Mouse (Mus musculus) stomach, postnatal 0 days (tissue): ENCODE measurements around the gene Kif26b. TPM values are rescaled to one million over a fixed set of nuclear protein-coding genes. Genes with fewer than 3 reads are reported as not detected.
A peak's percentile ranks its signal among the peaks of the same experiment; 100 is the strongest.

ENCODE experiments used
- ATAC-seq: fragments of 200-750 bp; cut with Nextera tagmentation; 2 replicates; pipeline ENCODE4 v1.8.0; 2017; ENCODE audit not compliant: low FRiP score, low TSS enrichment
- DNase-seq: peaks from one replicate; pipeline ENCODE4 v3.0.0-alpha.2; 2016; ENCODE audit warnings: low spot score
- H3K27ac ChIP-seq: fragments of 300-500 bp; sonication (generic); replicated peaks from 2 replicates; pipeline ENCODE4 v1.5.1; 2014; ENCODE audit warnings: mild to moderate bottlenecking, control low read depth
- H3K27me3 ChIP-seq: fragments of 300-500 bp; sonication (generic); 2 replicates; pipeline ENCODE4 v1.6.1; 2014; ENCODE audit warnings: low read length; ENCODE audit not compliant: control insufficient read depth, insufficient read depth
- H3K36me3 ChIP-seq: fragments of 300-500 bp; sonication (generic); 2 replicates; pipeline ENCODE4 v1.6.1; 2014; ENCODE audit warnings: low read length, mixed read lengths; ENCODE audit not compliant: control insufficient read depth, insufficient read depth
- H3K4me1 ChIP-seq: fragments of 300-500 bp; sonication (generic); replicated peaks from 2 replicates; pipeline ENCODE4 v1.6.1; 2014; ENCODE audit warnings: antibody characterized with exemption; ENCODE audit not compliant: control insufficient read depth, insufficient read depth
- H3K4me2 ChIP-seq: fragments of 300-500 bp; sonication (generic); replicated peaks from 2 replicates; pipeline ENCODE4 v1.6.1; 2014; ENCODE audit warnings: low read depth, mild to moderate bottlenecking, control low read depth, moderate library complexity
- H3K4me3 ChIP-seq: fragments of 300-500 bp; sonication (generic); 2 replicates; pipeline ENCODE4 v1.5.1; 2014; ENCODE audit warnings: low read depth, low read length, control low read depth
- H3K9ac ChIP-seq: fragments of 300-500 bp; sonication (generic); 2 replicates; pipeline ENCODE4 v1.6.1; 2014; ENCODE audit warnings: mild to moderate bottlenecking, low read length, control low read depth, mixed read lengths
- H3K9me3 ChIP-seq: fragments of 300-500 bp; sonication (generic); 2 replicates; pipeline ENCODE4 v1.6.1; 2016; ENCODE audit warnings: low read length; ENCODE audit not compliant: control insufficient read depth
- CTCF ChIP-seq: IDR thresholded peaks from 2 replicates; pipeline ENCODE4 v1.5.1; 2016; ENCODE audit warnings: antibody characterized with exemption, low read depth, mild to moderate bottlenecking, moderate library complexity
- EP300 ChIP-seq: optimal IDR thresholded peaks from 2 replicates; pipeline ENCODE3; 2016; ENCODE audit warnings: antibody characterized with exemption
- WGBS: fragments of 180-500 bp; shearing (Covaris S2); extraction: QIAGEN DNeasy Blood & Tissue Kit; methylation state at CpG from one replicate; pipeline ENCODE4 v1.1.7; 2014; 5-methylcytosine and 5-hydroxymethylcytosine counted together
- polyA plus RNA-seq: library from polyadenylated mRNA; unstranded; fragments of >200 nt; fragmentation: Nextera tagmentation; extraction: Ambion mirVana; gene quantifications from 2 replicates; pipeline ENCODE4 v1.2.1, GENCODE M21; 2015

Gene Kif26b
- polyA plus RNA-seq, 1 experiment from 2014 or later = 0.69 TPM

GRCm38 (mm10) chr1:178844839-178845238 lies 315.9 kb downstream of the Kif26b start:
- DNase-seq (no peak), ATAC-seq (no peak)
- Histone ChIP-seq H3K9me3 (no peaks in the 10 kb centered on the region), H3K27me3 (no peaks in the 10 kb centered on the region), H3K4me1 (no peaks in the 10 kb centered on the region), H3K9ac (no peak overlapping the region), H3K4me3 (no peak overlapping the region), H3K27ac (no peak overlapping the region), H3K36me3 (no peaks in the 10 kb centered on the region), H3K4me2 (no peak overlapping the region)
- WGBS = 82% methylated on average over 6 of the region's 6 CpGs
- TF ChIP-seq EP300 (no peak), CTCF (no peak)

GRCm38 (mm10) chr1:178847569-178847968 lies 318.6 kb downstream of the Kif26b start:
- H3K27me3 ChIP-seq = no peaks in the 10 kb centered on the region
- H3K9ac ChIP-seq = no peak overlapping the region
- 62% methylated on average over 5 of the region's 5 CpGs for WGBS
- no peak overlapping the region for H3K27ac ChIP-seq
- no peak for ATAC-seq
- TF ChIP-seq EP300 (no peak), CTCF (no peak)
- no peak for DNase-seq
- no peaks in the 10 kb centered on the region for H3K36me3 ChIP-seq
- no peaks in the 10 kb centered on the region for H3K4me1 ChIP-seq
- H3K9me3 ChIP-seq = no peaks in the 10 kb centered on the region
- H3K4me2 ChIP-seq = no peak overlapping the region
- no peak overlapping the region for H3K4me3 ChIP-seq

GRCm38 (mm10) chr1:178848380-178849106 lies 319.6 kb downstream of the Kif26b start:
- DNase-seq = no peak
- TF ChIP-seq CTCF (no peak), EP300 (no peak)
- 77% methylated on average over 5 of the region's 5 CpGs for WGBS

GRCm38 (mm10) chr1:178850569-178850968 lies 321.6 kb downstream of the Kif26b start:
- no peaks in the 10 kb centered on the region for H3K27me3 ChIP-seq
- TF ChIP-seq EP300 (no peak), CTCF (peak; percentile 20; the same call in 1 of the 2 replicates)
- 81% methylated on average over 1 of the region's 1 CpGs for WGBS
- no peaks in the 10 kb centered on the region for H3K36me3 ChIP-seq
- H3K4me3 ChIP-seq = no peak overlapping the region
- DNase-seq = no peak
- H3K9me3 ChIP-seq = no peaks in the 10 kb centered on the region
- no peak overlapping the region for H3K9ac ChIP-seq
- H3K27ac ChIP-seq = no peak overlapping the region
- no peak overlapping the region for H3K4me2 ChIP-seq
- no peaks in the 10 kb centered on the region for H3K4me1 ChIP-seq
- no peak for ATAC-seq

More at GRCm38 (mm10) chr1:178848380-178849106, 319.6 kb downstream of the Kif26b start:
- ATAC-seq = no peak
- no peak overlapping the region for H3K4me3 ChIP-seq
- no peaks in the 10 kb centered on the region for H3K4me1 ChIP-seq
- no peak overlapping the region for H3K4me2 ChIP-seq
- H3K36me3 ChIP-seq = no peaks in the 10 kb centered on the region
- no peak overlapping the region for H3K9ac ChIP-seq
- H3K27me3 ChIP-seq = no peaks in the 10 kb centered on the region
- no peak overlapping the region for H3K27ac ChIP-seq
- no peaks in the 10 kb centered on the region for H3K9me3 ChIP-seq

GRCm38 (mm10) chr1:178854936-178855335 lies 326.0 kb downstream of the Kif26b start:
- DNase-seq (no peak), ATAC-seq (no peak)
- Histone ChIP-seq H3K9ac (no peak overlapping the region), H3K36me3 (no peaks in the 10 kb centered on the region), H3K27me3 (no peaks in the 10 kb centered on the region), H3K27ac (no peak overlapping the region), H3K4me3 (no peak overlapping the region), H3K4me2 (no peak overlapping the region), H3K9me3 (no peaks in the 10 kb centered on the region), H3K4me1 (no peaks in the 10 kb centered on the region)
- 88% methylated on average over 4 of the region's 4 CpGs for WGBS
- TF ChIP-seq CTCF = no peak
- TF ChIP-seq EP300 = no peak

GRCm38 (mm10) chr1:178855974-178856373 lies 327.0 kb downstream of the Kif26b start:
- Histone ChIP-seq H3K4me2 (no peak overlapping the region), H3K27ac (no peak overlapping the region), H3K9me3 (no peaks in the 10 kb centered on the region), H3K9ac (no peak overlapping the region), H3K27me3 (no peaks in the 10 kb centered on the region), H3K36me3 (no peaks in the 10 kb centered on the region), H3K4me3 (no peak overlapping the region), H3K4me1 (no peaks in the 10 kb centered on the region)
- ATAC-seq (no peak), DNase-seq (no peak)
- TF ChIP-seq CTCF = no peak
- TF ChIP-seq EP300 = no peak
- WGBS = 71% methylated on average over 6 of the region's 6 CpGs
